Mouse (Mus musculus): ENCODE measurements at regions not wholly inside any gene's neighbourhood (a gene's known extent, or its start where the extent isn't known, plus 50 kb on each side); places are given as distances from the start of the nearest gene placed in this dataset.
"Not testable (repeated sequence)": the region's sequence is repeated elsewhere in the genome, so short reads cannot be mapped to it uniquely, and the experiment has no call there.

GRCm38 (mm10) chr13:75484252-75484651, 222.3 kb upstream of the Ell2 start:
- not testable (repeated sequence) for DNase-seq (ENCODE audit: low spot score in 2 of 2)

- no peak for DNase-seq (ENCODE audit: low spot score in 2 of 2)
Measured at GRCm38 (mm10) chr13:75501530-75501929, 205.0 kb upstream of the Ell2 start.

- no peak for DNase-seq (ENCODE audit: low spot score in 2 of 2)
Measured at GRCm38 (mm10) chr13:75503394-75503793, 203.2 kb upstream of the Ell2 start.

GRCm38 (mm10) chr13:75514315-75515020, 192.1 kb upstream of the Ell2 start:
- no peak for DNase-seq (ENCODE audit: low spot score in 2 of 2)

GRCm38 (mm10) chr13:75523293-75524278, 183.0 kb upstream of the Ell2 start:
- DNase-seq (ENCODE audit: low spot score in 2 of 2) = no peak

GRCm38 (mm10) chr13:75524481-75524880, 182.1 kb upstream of the Ell2 start:
- no peak for DNase-seq (ENCODE audit: low spot score in 2 of 2)

GRCm38 (mm10) chr13:75531566-75531965, 175.0 kb upstream of the Ell2 start:
- no peak for DNase-seq (ENCODE audit: low spot score in 2 of 2)

- no peak for DNase-seq (ENCODE audit: low spot score in 2 of 2)
Measured at GRCm38 (mm10) chr13:75541446-75541845, 165.1 kb upstream of the Ell2 start.

GRCm38 (mm10) chr13:75542253-75542945, 164.2 kb upstream of the Ell2 start:
- peak; percentile 61 to 64 for DNase-seq (ENCODE audit: low spot score in 2 of 2)

- peak in 1 of 2 experiments; percentile 2 for DNase-seq (ENCODE audit: low spot score in 2 of 2)
Measured at GRCm38 (mm10) chr13:75542946-75543327, 163.6 kb upstream of the Ell2 start.

GRCm38 (mm10) chr13:75543595-75543994, 163.0 kb upstream of the Ell2 start:
- DNase-seq (ENCODE audit: low spot score in 2 of 2) = no peak

- no peak for DNase-seq (ENCODE audit: low spot score in 2 of 2)
Measured at GRCm38 (mm10) chr13:75544728-75545127, 161.8 kb upstream of the Ell2 start.

GRCm38 (mm10) chr13:75547791-75548190, 158.8 kb upstream of the Ell2 start:
- DNase-seq (ENCODE audit: low spot score in 2 of 2) = no peak

- DNase-seq (ENCODE audit: low spot score in 2 of 2) = no peak
Measured at GRCm38 (mm10) chr13:75578971-75579370, 127.6 kb upstream of the Ell2 start.

GRCm38 (mm10) chr13:75590836-75591235, 115.7 kb upstream of the Ell2 start:
- no peak for DNase-seq (ENCODE audit: low spot score in 2 of 2)

- DNase-seq (ENCODE audit: low spot score in 2 of 2) = no peak
Measured at GRCm38 (mm10) chr13:75596856-75597255, 109.7 kb upstream of the Ell2 start.

- DNase-seq (ENCODE audit: low spot score in 2 of 2) = no peak
Measured at GRCm38 (mm10) chr13:75598186-75598585, 108.4 kb upstream of the Ell2 start.

- DNase-seq (ENCODE audit: low spot score in 2 of 2) = no peak
Measured at GRCm38 (mm10) chr13:75598675-75599074, 107.9 kb upstream of the Ell2 start.

- DNase-seq (ENCODE audit: low spot score in 2 of 2) = no peak
Measured at GRCm38 (mm10) chr13:75623229-75623628, 83.3 kb upstream of the Ell2 start.

- no peak for DNase-seq (ENCODE audit: low spot score in 2 of 2)
Measured at GRCm38 (mm10) chr13:75627405-75627804, 79.2 kb upstream of the Ell2 start.

GRCm38 (mm10) chr13:75631048-75631447, 75.5 kb upstream of the Ell2 start:
- no peak for DNase-seq (ENCODE audit: low spot score in 2 of 2)

- DNase-seq (ENCODE audit: low spot score in 2 of 2) = no peak
Measured at GRCm38 (mm10) chr13:75647513-75647912, 59.0 kb upstream of the Ell2 start.

All from heart, adult 9 months (tissue).